Mouse (Mus musculus) erythroblast, embryonic 14.5 days (primary cell): ENCODE results near the gene Slc38a2.

Experiments used
- GATA1 ChIP-seq: IDR thresholded peaks from 2 replicates; pipeline ENCODE4 v1.6.1; 2012; ENCODE audit warnings: low read length, inconsistent platforms, mixed read lengths
- TAL1 ChIP-seq: IDR thresholded peaks from 3 replicates; pipeline ENCODE4 v1.6.1; 2012; ENCODE audit warnings: low read length, inconsistent platforms, mixed read lengths

GRCm38 (mm10) chr15:96699521-96700511 is at the start of gene Slc38a2:
- no peak for TF ChIP-seq GATA1
- TF ChIP-seq TAL1, result no peak
